Mouse (Mus musculus): Measurements from ENCODE around the gene Id1. TPM values are rescaled to one million over a fixed set of nuclear protein-coding genes. Genes with fewer than 3 reads are reported as not detected.
A peak's percentile ranks its signal among the peaks of the same experiment; 100 is the strongest.

The Id1 gene
- polyA plus RNA-seq, 1 experiment from 2014 or later, result 68.4 TPM

DNA sequence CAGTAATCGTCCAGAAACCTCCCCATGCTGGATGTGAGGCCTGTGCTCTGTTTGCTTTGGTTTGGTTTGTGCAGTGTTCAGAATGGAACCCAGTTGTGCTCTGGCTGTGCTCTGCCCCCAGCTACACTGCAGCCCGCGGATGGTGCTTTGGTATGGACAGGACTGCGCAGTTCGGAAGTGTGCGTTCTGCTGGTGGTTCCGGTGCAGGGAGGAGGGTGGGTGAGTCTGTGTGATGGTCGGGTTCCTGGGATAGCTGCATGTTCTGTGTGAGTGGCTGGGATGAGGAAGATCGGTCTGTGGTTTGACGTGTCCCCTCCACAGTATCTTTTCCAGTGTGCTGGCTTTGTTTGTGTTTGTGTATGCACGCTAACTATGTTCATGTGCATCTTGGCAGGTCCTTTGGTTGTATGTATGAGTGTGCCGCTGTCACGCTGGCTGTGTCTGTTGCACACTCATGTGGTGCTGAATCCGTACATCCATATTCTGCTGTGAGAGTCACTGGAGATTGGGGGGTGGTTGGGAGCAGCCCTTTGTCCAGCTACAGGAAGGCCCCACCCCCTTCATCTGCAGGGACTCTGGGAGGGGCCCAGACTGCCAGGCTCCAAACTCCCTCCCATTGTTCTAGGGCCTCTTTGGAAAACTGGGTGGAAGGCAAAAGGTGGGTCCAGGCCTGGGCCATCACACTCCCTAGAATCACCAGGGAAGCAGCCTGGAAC lies 8.1 kb upstream of the Id1 start:
- Histone ChIP-seq H3K4me3 (ENCODE audit: low read length) (no peak overlapping the region), H3K36me3 (ENCODE audit: control insufficient read depth, insufficient read depth, low read length) (no peaks in the 10 kb centered on the region), H3K9me3 (ENCODE audit: control insufficient read depth, low read length) (no peaks in the 10 kb centered on the region), H3K9ac (ENCODE audit: low read depth, low read length) (no peak overlapping the region), H3K27ac (ENCODE audit: low read depth, low read length) (no peak overlapping the region), H3K27me3 (replicated peaks; ENCODE audit: control insufficient read depth, insufficient read depth, low read length) (no peaks in the 10 kb centered on the region), H3K4me1 (ENCODE audit: control insufficient read depth, insufficient read depth, low read depth, low read length) (peaks cover 9% of the 10 kb centered on the region; the same call in 1 of the 2 replicates), H3K4me2 (ENCODE audit: low read length) (no peak overlapping the region)
- ATAC-seq, result no peak
- WGBS, result 75% methylated on average over 14 of the region's 14 CpGs

DNA sequence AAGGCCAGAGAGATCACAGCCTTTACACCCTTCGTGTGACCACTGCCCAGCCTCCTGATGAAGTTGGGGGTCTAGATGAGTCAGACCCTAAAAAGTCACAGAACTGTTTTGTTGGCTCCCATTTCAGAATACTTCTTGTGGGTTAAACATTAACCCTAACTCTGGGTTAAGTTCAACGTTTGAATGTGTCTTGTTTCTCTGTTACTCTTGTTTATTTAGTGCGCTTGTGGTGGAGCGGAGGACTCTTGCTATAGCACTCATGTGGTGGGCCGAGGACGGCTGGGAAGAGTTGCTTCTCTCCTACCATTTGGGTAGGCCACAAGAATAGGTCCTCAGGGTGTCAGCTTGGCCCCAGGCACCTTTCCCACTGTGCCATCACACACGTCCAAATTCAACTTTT lies 7.5 kb upstream of the Id1 start:
- no peaks in the 10 kb centered on the region for H3K9me3 ChIP-seq (ENCODE audit: control insufficient read depth, low read length)
- 84% methylated on average over 7 of the region's 7 CpGs for WGBS
- no peaks in the 10 kb centered on the region for H3K36me3 ChIP-seq (ENCODE audit: control insufficient read depth, insufficient read depth, low read length)
- peaks cover 9% of the 10 kb centered on the region; the same call in 1 of the 2 replicates for H3K4me1 ChIP-seq (ENCODE audit: control insufficient read depth, insufficient read depth, low read depth, low read length)
- no peak for ATAC-seq
- H3K4me2 ChIP-seq (ENCODE audit: low read length), result no peak overlapping the region
- no peak overlapping the region for H3K9ac ChIP-seq (ENCODE audit: low read depth, low read length)
- no peak overlapping the region for H3K27ac ChIP-seq (ENCODE audit: low read depth, low read length)
- H3K4me3 ChIP-seq (ENCODE audit: low read length), result no peak overlapping the region
- H3K27me3 ChIP-seq (replicated peaks; ENCODE audit: control insufficient read depth, insufficient read depth, low read length), result no peaks in the 10 kb centered on the region

DNA sequence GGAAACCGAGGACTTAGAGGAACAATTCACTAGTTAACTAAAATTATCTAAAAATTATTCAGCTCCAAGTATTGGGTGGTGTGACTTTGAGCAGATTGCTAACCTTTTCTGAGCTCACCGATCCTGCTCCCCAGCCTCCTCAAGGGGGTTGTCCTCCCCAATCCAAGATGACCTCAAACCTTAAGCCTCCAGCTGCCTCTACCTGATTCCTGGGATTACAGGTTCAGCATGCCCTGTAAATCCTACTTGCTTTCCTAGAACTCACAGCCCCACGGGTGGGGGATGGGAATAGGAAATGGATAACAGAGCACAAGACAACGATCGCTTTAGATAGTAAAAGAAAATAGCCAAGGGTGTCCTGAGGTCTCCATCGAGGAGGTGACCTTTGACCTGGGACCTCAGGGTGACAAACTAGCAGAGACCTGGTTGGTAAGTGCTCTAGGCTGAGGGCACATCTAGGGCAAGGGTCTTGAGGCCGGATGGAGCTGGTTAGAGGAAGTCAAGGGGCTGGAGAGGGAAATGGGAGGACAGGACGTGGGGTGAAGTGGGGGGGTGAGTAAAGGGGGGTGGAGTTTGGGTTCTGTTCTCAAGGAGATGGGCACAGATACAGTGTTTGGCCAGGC lies 6.9 kb upstream of the Id1 start:
- Histone ChIP-seq H3K9me3 (ENCODE audit: control insufficient read depth, low read length) (no peaks in the 10 kb centered on the region), H3K4me1 (ENCODE audit: control insufficient read depth, insufficient read depth, low read depth, low read length) (peaks cover 6% of the 10 kb centered on the region), H3K4me3 (ENCODE audit: low read length) (no peak overlapping the region), H3K4me2 (ENCODE audit: low read length) (no peak overlapping the region), H3K36me3 (ENCODE audit: control insufficient read depth, insufficient read depth, low read length) (no peaks in the 10 kb centered on the region), H3K9ac (ENCODE audit: low read depth, low read length) (no peak overlapping the region), H3K27me3 (replicated peaks; ENCODE audit: control insufficient read depth, insufficient read depth, low read length) (no peaks in the 10 kb centered on the region), H3K27ac (ENCODE audit: low read depth, low read length) (peak overlapping the region; percentile 18; the same call in 1 of the 2 replicates)
- WGBS, result 59% methylated on average over 8 of the region's 8 CpGs
- ATAC-seq, result no peak

DNA sequence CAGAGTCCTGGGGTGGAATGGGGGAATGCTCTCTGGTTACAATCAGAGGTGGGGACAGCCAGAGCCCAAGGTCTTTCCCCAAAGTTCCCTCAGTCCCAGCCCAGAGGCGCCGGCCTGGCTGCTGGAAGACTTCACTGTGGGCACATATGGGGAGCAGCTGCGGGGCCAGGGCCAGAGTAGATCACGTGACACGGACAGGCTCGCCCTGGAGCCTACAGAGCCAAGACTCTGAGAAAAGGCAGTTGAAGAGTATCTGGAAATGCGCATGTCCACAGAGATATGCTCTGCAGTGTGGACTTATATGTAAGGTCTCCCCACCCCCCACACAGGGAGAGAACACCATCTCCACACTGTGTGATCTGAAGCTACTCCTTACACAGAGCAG lies 6.4 kb upstream of the Id1 start:
- peak; percentile 62 for ATAC-seq
- H3K9me3 ChIP-seq (ENCODE audit: control insufficient read depth, low read length), result no peaks in the 10 kb centered on the region
- H3K27me3 ChIP-seq (replicated peaks; ENCODE audit: control insufficient read depth, insufficient read depth, low read length), result no peaks in the 10 kb centered on the region
- peak overlapping the region; percentile 62; the same call in 1 of the 2 replicates for H3K27ac ChIP-seq (ENCODE audit: low read depth, low read length)
- no peak overlapping the region for H3K4me2 ChIP-seq (ENCODE audit: low read length)
- H3K4me3 ChIP-seq (ENCODE audit: low read length), result no peak overlapping the region
- no peaks in the 10 kb centered on the region for H3K36me3 ChIP-seq (ENCODE audit: control insufficient read depth, insufficient read depth, low read length)
- WGBS, result 39% methylated on average over 7 of the region's 7 CpGs
- H3K9ac ChIP-seq (ENCODE audit: low read depth, low read length), result no peak overlapping the region
- H3K4me1 ChIP-seq (ENCODE audit: control insufficient read depth, insufficient read depth, low read depth, low read length), result peaks cover 11% of the 10 kb centered on the region

DNA sequence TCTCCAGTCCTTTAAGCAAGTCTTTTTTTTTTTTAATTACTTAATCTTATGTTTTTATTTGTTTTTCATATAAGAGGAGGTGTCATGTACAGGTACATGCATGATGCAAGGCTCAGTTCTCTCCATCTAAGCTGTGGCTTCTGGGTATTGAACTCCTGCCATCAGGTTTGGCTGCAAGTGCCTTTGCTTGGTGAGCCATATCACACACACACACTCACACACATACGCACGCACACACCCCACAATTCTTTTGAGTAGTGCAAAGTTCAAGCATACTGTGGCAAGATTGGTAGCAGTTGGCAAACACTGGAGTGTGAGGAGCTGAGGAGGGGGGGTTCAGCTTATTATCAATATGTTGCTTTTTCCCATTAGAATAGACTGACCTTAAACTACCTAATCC lies 2.9 kb upstream of the Id1 start:
- Histone ChIP-seq H3K27ac (ENCODE audit: low read depth, low read length) (no peak overlapping the region), H3K9me3 (ENCODE audit: control insufficient read depth, low read length) (no peaks in the 10 kb centered on the region), H3K9ac (ENCODE audit: low read depth, low read length) (no peak overlapping the region), H3K27me3 (replicated peaks; ENCODE audit: control insufficient read depth, insufficient read depth, low read length) (no peaks in the 10 kb centered on the region), H3K4me1 (ENCODE audit: control insufficient read depth, insufficient read depth, low read depth, low read length) (peaks cover 29% of the 10 kb centered on the region), H3K4me3 (ENCODE audit: low read length) (no peak overlapping the region), H3K36me3 (ENCODE audit: control insufficient read depth, insufficient read depth, low read length) (no peaks in the 10 kb centered on the region), H3K4me2 (ENCODE audit: low read length) (no peak overlapping the region)
- 81% methylated on average over 2 of the region's 2 CpGs for WGBS
- ATAC-seq, result no peak

DNA sequence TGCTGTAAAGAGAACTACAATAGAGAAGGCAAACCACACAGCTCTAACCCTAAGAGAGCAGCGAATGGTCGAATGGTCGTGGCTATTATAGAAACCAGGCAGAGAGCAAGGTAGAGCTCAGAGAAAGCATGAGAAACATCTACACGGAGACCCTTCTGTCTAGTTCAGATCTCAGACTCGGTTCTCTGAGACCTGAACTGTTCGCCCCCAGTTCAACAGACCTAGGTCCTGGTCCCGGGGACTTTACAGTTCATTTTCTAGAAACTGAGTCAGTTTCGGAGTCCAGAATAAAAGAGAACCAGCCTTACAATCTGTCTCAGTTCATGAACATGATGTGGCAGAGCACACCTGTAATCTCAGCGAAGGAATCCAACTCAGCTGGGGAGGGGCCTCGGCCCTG lies 1.6 kb upstream of the Id1 start:
- Histone ChIP-seq H3K9ac (ENCODE audit: low read depth, low read length) (peak overlapping the region; percentile 54), H3K4me1 (ENCODE audit: control insufficient read depth, insufficient read depth, low read depth, low read length) (peaks cover 33% of the 10 kb centered on the region), H3K9me3 (ENCODE audit: control insufficient read depth, low read length) (no peaks in the 10 kb centered on the region), H3K27me3 (replicated peaks; ENCODE audit: control insufficient read depth, insufficient read depth, low read length) (no peaks in the 10 kb centered on the region; the same call in 1 of the 2 replicates), H3K27ac (ENCODE audit: low read depth, low read length) (peak overlapping the region; percentile 48), H3K4me3 (ENCODE audit: low read length) (peak overlapping the region; percentile 47), H3K4me2 (ENCODE audit: low read length) (peak overlapping the region; percentile 91), H3K36me3 (ENCODE audit: control insufficient read depth, insufficient read depth, low read length) (no peaks in the 10 kb centered on the region)
- peak; percentile 0; the same call in 1 of the 2 replicates for ATAC-seq
- 13% methylated on average over 10 of the region's 10 CpGs for WGBS

DNA sequence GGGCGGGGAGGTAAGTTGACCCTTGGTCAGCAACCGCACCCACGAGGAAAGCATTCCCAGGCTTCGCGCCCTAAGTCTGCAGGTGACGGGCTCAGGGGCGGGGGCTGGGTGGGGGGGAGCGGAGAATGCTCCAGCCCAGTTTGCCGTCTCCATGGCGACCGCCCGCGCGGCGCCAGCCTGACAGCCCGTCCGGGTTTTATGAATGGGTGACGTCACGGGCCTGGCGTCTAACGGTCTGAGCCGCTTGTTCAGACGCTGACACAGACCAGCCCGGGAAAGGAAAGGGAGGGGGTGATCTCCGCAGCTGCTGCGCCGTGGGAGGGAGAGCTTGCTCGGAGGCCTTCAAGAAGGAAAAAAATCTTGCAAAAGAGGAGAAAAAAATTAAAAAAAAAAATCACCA lies 1.1 kb upstream of the Id1 start:
- Histone ChIP-seq H3K4me2 (ENCODE audit: low read length) (peak overlapping the region; percentile 91), H3K27ac (ENCODE audit: low read depth, low read length) (peak overlapping the region; percentile 79), H3K9ac (ENCODE audit: low read depth, low read length) (peak overlapping the region; percentile 54), H3K4me3 (ENCODE audit: low read length) (peak overlapping the region; percentile 47), H3K4me1 (ENCODE audit: control insufficient read depth, insufficient read depth, low read depth, low read length) (peaks cover 30% of the 10 kb centered on the region), H3K36me3 (ENCODE audit: control insufficient read depth, insufficient read depth, low read length) (no peaks in the 10 kb centered on the region), H3K9me3 (ENCODE audit: control insufficient read depth, low read length) (no peaks in the 10 kb centered on the region), H3K27me3 (replicated peaks; ENCODE audit: control insufficient read depth, insufficient read depth, low read length) (no peaks in the 10 kb centered on the region; the same call in 1 of the 2 replicates)
- under 1% methylated on average over 27 of the region's 28 CpGs for WGBS
- peak; percentile 89 for ATAC-seq

DNA sequence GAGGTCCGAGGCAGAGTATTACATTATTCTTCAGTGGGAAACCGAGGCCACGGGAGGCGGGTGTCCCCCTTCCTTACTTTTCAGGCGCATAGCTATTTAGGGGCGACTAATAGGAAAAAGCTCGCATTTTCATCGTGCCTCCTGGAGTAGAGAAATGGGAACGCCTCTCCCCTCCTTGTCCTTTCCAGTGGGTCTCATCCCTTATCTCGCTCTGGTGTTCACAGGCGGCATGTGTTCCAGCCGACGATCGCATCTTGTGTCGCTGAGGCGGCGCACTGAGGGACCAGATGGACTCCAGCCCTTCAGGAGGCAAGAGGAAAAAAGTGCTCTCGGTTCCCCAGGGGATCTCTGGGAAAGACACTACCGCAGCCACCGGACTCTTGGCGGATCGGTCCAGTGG lies 697 bp downstream of the Id1 start:
- Histone ChIP-seq H3K27me3 (replicated peaks; ENCODE audit: control insufficient read depth, insufficient read depth, low read length) (no peaks in the 10 kb centered on the region; the same call in 1 of the 2 replicates), H3K4me1 (ENCODE audit: control insufficient read depth, insufficient read depth, low read depth, low read length) (peaks cover 30% of the 10 kb centered on the region), H3K9me3 (ENCODE audit: control insufficient read depth, low read length) (no peaks in the 10 kb centered on the region), H3K27ac (ENCODE audit: low read depth, low read length) (peak overlapping the region; percentile 35), H3K4me3 (ENCODE audit: low read length) (peak overlapping the region; percentile 47), H3K36me3 (ENCODE audit: control insufficient read depth, insufficient read depth, low read length) (no peaks in the 10 kb centered on the region), H3K4me2 (ENCODE audit: low read length) (peak overlapping the region; percentile 91), H3K9ac (ENCODE audit: low read depth, low read length) (peak overlapping the region; percentile 47)
- under 1% methylated on average over 22 of the region's 22 CpGs for WGBS
- no peak for ATAC-seq

All from hindbrain, embryonic 16.5 days (tissue).